Mouse (Mus musculus) thymus, postnatal 4 days (tissue): ENCODE data around the gene BC049715.
A peak's percentile ranks its signal among the peaks of the same experiment; 100 is the strongest.

ENCODE experiments used
- DNase-seq: peaks from one replicate; pipeline ENCODE4 v3.0.0; 2021

Gene BC049715

DNA sequence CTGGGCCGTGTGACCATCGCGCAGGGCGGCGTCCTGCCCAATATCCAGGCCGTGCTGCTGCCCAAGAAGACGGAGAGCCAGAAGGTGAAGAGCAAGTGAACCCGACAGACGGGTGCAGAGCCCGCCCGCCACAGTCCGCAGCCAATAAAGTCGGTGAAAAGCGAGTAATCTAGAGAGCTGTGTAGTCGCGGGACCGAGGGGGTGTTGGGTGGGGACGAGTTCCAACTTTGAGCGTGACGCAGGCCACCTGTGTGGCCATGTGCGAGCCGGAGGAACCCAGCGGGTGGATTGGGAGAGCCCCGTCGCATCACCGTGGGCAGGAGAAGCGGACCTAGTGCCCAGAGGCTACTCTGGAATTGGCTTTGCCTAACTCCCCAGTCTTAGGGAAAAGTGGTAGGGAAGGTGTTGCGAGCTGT, 18.8 kb upstream of the BC049715 start:
- peak; percentile 61 for DNase-seq

DNA sequence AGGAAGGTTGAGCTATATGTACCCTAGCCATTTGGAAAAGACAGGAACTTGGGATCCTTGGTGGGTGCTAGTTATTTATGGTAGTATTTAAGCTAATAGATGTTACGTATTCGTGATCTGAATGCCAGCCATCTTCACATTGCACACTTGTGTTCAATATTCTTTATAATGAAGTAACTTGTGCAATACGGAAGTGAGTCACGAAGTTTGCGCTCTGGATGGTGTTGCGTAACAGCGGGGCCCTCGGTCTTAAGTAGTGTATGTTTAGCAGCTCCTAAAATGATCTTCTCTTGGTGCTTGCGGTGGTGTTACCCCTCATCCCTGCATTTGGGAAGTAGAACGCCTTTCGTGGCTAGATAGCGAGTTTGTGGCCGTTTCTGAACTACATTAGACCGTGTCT, 18.3 kb upstream of the BC049715 start:
- DNase-seq, result peak; percentile 53

GRCm38 (mm10) chr6:136809673-136810072, 17.8 kb upstream of the BC049715 start:
- peak; percentile 30 for DNase-seq

GRCm38 (mm10) chr6:136811196-136811595, 16.2 kb upstream of the BC049715 start:
- DNase-seq, result no peak

DNA sequence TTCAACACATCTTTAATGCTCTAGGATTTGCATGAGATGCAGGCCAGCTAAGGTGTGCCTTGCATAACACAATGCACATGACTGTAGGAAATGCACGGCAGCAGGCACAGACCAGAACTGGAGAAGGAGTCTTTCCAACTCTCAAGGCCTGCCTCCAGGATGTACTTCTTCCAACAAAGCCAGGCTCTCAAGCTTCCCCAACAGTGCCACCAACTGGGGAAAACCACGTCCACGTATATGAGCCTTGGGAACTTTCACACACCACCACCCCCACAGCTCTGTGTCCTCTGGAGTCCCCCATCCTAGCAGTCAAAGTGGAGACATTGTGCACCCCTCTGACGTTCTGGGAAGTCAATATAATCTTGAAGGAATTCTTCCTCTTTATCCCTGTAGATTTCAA, 14.3 kb upstream of the BC049715 start:
- DNase-seq, result no peak

DNA sequence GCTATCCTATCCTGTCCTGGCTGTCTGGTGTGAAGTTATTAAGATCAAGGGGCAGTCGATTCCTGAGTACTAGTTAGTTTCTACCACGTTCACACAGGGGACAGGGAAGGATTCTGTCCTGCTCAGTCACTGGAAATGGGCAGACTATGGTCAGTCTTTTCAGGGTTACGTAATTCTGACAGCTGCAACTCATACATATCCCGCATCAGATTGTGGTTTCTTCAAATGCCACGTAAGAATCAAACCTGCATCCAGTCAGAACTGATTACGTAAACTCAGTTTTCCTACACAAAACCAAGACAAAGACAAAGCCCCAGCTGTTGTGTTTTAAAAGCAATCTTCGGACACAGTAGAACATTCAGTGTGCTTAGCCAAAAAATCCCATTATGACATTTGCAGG, 12.0 kb upstream of the BC049715 start:
- no peak for DNase-seq

DNA sequence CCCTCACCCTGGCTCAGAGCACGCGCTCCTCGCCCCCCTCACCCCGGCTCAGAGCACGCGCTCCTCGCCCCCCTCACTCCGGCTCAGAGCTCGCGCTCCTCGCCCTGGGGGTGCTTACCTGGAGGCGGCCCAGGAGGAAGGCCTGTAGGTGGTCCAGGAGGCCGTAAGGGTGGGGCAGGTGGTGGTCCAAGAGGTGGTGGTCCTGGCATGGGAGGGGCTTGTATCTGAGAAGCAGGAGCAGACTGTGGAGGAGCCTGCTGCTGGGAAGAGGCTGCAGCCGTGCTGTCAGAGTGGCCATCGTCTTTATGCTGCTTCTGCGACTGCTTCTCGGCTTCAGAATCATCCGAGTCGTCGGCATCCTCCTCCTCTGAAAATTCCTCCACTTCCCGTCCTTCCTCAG, 10.6 kb upstream of the BC049715 start:
- DNase-seq, result no peak

DNA sequence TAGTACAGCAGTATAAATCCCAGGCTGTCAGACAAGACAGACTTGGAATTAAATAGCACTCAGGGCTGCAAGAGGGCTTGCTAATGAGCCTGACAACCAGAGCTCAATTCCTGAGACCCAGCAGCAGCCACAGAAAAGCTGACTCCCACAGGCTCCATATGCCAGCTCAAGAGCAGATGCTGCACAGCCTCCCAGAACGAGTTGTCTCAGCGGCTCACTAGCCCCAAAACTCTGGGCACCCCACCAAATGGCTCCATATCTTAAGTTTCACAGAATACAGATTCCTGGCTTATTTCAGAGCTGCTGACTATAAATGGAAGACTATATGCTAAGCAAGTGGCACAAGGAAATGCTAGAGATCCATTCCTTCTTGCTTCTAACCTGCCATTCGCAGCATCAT, 9.9 kb upstream of the BC049715 start:
- DNase-seq, result no peak

GRCm38 (mm10) chr6:136820381-136820780, 7.0 kb upstream of the BC049715 start:
- no peak for DNase-seq

DNA sequence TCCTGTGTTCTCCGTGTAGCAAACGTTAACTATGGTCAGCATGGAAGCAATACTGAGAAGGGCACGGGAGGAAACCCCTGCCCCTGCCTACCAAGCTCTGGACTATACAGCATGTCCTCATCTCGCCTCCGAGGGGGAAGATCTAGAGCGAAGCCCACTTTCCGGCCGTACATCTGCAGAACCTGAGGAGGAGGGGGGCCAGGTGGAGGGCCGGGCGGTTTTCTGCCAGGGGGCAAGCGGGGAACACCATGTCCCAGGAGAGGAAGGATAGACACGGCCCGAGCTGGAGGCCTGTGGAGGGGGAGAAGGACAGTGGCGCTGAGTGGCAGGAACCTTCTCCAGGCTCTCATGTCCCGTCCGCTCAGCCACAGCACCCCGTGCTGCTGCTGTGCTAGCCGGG, 6.3 kb upstream of the BC049715 start:
- no peak for DNase-seq

DNA sequence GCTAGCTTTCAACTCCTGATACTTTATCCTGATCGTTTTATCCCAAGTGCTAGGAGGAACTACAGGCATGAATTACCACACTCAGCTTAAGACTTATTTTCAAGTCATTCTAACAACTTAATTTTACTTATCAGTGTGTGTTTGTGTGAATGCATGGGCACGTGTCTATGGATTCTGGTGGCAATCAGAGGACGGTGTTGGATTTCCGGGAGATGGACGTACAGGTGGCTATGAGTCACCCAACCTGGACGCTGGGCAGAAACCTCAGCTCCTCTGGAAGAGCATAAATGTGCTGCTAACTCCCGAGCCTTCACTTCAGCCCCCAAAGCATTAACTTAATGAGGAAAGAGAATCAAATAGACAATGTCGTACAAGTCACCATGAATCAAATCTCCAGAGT, 2.4 kb upstream of the BC049715 start:
- DNase-seq, result no peak

- DNase-seq, result no peak
Measured at GRCm38 (mm10) chr6:136827116-136827515, 310 bp upstream of the BC049715 start.

DNA sequence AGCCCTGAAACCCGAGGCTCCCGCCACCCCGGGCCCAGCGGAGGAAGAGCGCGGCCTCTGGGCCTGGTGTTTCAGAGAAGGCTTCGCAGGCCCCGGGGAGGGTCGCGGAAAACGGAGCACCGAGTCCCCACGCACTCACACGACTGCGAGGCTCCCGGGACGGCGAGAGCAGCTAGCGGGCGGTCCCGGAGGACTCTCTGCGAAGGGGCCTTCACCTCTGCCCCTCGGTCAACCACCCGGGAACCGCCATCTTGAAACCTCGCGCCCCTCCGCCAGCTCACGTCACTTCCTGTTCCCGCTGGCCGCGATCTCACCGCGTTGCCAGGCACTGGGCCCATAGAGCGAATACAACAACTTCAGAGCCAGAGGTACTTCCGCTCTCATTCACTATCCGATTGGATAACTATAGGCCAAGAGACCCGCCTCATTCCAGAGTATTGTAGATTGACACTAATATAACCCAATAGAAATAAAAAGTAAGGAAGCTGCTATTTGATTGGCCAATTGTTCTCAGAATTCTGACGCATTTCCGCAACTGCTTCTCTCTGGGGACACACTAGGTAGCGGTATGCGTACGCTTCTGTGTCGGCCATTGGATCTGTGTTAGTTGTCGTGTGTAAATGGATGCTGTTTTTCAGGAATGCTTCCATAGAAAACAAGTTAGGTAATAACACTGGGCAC, 595 bp downstream of the BC049715 start, which contains the start of gene Wbp11:
TSS of gene Wbp11 (minus strand) at position 353 of the 681 bp plus-strand sequence.
- peak; percentile 92 for DNase-seq

DNA sequence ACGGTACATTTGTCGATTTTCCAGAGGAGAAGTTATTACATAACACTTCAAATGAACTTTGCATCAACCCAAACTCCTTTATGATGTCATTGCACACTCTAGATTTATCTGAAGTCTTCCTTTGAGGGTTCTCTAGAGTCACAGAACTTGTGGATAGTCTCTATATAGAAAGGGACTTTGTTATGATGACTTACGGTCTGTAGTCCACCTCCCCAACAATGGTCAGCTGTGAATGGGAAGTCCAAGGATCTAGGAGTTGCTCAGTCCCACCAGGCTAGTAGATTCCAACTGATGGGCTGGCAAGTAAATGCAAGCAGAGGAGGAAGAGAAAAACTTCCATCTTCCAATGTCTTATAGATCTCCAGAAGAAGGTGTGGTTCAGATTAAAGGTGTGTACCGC, 1.3 kb downstream of the BC049715 start:
- DNase-seq, result no peak

DNA sequence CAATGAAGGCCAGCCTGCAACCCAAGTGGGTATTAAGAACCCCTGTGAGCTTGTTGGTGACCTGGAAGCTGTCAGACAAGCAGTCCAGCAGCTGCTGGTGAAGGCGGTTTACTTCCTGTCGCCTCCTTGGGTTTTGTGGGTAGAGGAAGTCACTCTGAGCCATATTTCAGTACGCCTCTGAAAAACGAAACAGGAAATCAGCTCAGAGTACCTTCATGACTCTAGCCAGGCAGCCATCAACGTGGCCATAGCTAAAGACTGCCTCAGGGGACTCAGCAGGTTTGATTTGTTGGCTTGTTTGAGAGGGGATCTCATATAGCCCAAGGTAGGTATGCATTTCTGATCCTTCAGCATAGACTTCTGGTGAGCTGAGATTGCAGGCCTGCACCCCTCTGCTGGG, 4.3 kb downstream of the BC049715 start:
- peak; percentile 48 for DNase-seq

- DNase-seq, result no peak
Measured at GRCm38 (mm10) chr6:136835352-136835751, 7.9 kb downstream of the BC049715 start, which contains the start of gene Smco3. Smco3 (minus strand) TSS chr6:136835452.

- DNase-seq, result no peak
Measured at GRCm38 (mm10) chr6:136837323-136837722, 9.9 kb downstream of the BC049715 start.

DNA sequence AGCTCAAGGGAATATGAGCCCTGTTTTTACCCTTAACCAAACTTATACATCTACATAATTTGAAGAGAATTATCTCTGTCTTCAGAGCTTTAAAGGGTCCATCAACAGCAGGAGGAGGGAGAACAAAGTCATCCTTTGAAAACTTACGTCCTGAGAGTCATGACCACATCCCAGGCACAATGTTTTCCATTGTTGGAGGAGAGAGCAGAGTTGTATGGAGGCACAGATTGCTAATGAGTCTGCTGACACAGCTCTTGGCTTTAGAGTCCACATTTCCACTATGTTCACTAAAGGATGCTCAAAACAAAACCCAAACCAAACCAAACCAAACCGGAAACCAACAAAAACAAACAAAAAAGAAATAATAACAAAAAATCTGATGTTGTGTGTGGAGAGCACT, 17.5 kb downstream of the BC049715 start:
- DNase-seq, result no peak

DNA sequence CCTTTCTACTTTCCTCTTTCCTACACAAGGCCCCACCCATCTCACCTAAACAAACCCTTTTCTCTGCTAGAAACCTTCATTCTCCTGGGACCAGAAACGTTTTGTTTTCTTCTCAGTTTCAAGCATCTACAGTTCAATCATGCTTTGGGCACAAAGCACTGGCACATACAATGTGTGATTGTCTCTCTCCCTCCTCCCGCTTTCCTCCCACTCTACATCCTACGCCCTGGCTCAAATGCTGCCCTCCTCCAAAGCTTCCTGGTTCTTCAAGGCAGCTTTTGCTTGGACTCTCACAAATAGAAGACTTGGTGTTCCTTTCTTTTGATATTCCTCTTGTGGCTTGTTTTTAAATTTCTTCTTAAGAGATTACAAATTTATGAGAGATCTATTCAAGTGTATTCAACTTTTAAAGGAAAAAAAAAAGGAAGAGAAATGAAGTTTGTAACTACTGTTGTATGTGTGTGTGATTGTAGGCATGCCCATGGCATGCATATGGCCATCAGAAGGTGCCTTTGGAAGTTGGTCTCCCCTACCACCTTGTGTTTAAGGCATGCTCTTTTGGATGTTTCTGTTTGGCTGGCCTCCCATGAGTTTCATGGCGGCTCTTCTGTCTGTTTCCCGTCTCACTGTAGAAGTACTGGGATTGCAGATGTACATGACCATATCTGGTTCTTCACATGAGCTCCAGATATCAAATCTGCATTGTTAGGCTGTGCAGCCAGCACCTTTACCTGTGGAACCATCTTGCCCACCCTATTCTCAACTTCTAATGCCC, 18.5 kb downstream of the BC049715 start:
- no peak for DNase-seq

DNA sequence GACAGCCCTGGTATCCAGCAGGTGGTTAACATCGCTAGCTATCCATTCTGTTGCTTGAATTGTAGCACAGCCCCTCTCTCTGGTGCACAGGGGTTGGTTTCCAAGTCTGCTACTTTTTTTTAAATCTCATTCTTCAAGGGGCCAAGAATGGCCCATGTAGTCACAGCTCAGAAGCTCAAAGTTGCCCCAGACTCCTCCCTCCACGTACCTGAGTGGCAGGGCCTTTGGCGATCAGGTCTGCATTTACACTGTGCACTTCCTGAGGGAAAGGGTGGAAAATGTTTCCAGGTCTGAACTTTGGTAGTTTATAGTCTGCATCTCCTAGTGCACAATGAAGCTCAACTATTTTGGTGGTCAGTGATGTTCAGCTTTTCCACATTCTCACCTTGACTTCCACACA, 19.8 kb downstream of the BC049715 start:
- DNase-seq, result no peak

DNA sequence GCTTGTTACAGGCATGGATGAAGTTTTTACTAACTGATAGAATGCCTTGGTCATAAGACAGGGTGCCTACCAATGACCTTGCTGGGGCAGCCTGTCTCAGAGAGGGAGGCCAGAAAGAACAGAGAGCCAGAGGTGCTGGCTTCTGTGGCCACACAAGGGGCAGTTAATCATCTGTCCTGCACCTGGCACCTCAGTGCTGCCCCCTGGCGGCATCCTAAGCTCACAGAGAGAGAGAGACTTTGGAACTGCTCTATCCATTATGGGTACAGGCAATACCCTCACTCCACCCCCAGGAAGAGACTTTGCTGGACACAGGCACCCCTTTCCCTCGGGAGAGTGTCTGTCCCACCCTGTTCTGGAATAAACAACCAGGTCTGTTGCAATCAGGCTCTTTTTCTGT, 20.4 kb downstream of the BC049715 start:
- DNase-seq, result peak; percentile 85

DNA sequence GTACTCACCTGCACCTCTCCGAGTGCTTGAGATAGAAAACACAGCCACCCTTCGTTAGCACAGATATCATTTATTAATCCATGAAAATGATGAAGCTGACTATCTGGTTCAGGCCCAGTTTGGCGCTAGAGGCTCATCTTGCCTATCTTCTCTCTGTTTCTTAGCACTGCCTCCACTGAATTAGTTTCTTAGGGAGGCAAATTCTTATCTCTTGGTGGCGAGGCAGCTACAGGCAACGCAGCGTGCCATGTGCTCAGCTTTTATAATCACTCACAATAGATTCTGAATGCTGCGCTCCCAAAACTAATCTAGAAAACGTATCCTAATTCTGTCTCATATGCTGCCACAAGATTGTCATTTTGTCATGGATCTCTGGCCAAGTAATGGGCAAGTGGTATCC, 21.0 kb downstream of the BC049715 start:
- no peak for DNase-seq

- no peak for DNase-seq
Measured at GRCm38 (mm10) chr6:136848971-136849370, 21.5 kb downstream of the BC049715 start.

DNA sequence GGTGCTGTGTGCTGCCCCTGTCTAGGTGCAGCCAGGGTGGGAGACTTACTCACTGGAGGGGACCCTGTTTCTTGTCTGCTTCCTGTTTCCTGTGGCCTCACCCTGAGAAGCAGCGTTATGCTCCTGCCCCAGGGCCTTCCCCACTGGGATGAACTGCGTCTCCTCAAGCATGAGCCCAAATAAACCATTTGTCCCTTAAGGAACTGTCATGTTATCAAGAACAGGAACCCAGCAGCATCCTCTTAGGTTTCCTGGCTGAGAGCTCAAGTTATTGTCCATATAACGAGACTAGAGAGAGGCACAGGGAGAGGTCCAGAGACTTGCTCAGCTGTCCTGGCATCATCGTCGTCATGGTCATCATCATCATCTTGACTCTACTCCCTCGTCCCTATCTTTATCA, 22.8 kb downstream of the BC049715 start:
- DNase-seq, result peak; percentile 34
